Mouse (Mus musculus) embryonic facial prominence, embryonic 13.5 days (tissue): ENCODE data around the gene Katnb1. TPM values are rescaled to one million over a fixed set of nuclear protein-coding genes. Genes with fewer than 3 reads are reported as not detected.

Source experiments
- ATAC-seq: fragments of 200-750 bp; cut with Nextera tagmentation; 2 replicates; pipeline ENCODE4 v1.8.0; 2017; ENCODE audit warnings: low read depth; ENCODE audit not compliant: insufficient number of reproducible peaks, insufficient read depth, low FRiP score, low TSS enrichment
- H3K27ac ChIP-seq: fragments of 300-500 bp; sonication (generic); 2 replicates; pipeline ENCODE4 v1.5.1; 2015; ENCODE audit warnings: moderate library complexity, mild to moderate bottlenecking, inconsistent platforms
- H3K27me3 ChIP-seq: fragments of 300-500 bp; sonication (generic); 2 replicates; pipeline ENCODE4 v1.6.1; 2015; ENCODE audit warnings: mild to moderate bottlenecking, inconsistent platforms
- H3K36me3 ChIP-seq: fragments of 300-500 bp; sonication (generic); 2 replicates; pipeline ENCODE4 v1.6.1; 2015; ENCODE audit warnings: mild to moderate bottlenecking, inconsistent platforms
- H3K4me1 ChIP-seq: fragments of 300-500 bp; sonication (generic); 2 replicates; pipeline ENCODE4 v1.6.1; 2015; ENCODE audit warnings: inconsistent platforms
- H3K4me2 ChIP-seq: fragments of 300-500 bp; sonication (generic); 2 replicates; pipeline ENCODE4 v1.6.1; 2015; ENCODE audit warnings: moderate library complexity, mild to moderate bottlenecking, inconsistent platforms
- H3K4me3 ChIP-seq: fragments of 300-500 bp; sonication (generic); 2 replicates; pipeline ENCODE4 v1.5.1; 2015; ENCODE audit warnings: mild to moderate bottlenecking, inconsistent platforms
- H3K9ac ChIP-seq: fragments of 300-500 bp; sonication (generic); 2 replicates; pipeline ENCODE4 v1.6.1; 2015; ENCODE audit warnings: mild to moderate bottlenecking, inconsistent platforms
- H3K9me3 ChIP-seq: fragments of 300-500 bp; sonication (generic); 2 replicates; pipeline ENCODE4 v1.6.1; 2016; ENCODE audit warnings: inconsistent platforms
- WGBS: fragments of 180-500 bp; shearing (Covaris S2); methylation state at CpG from one replicate; pipeline ENCODE4 v1.1.7; 2015; ENCODE audit warnings: mixed read lengths; 5-methylcytosine and 5-hydroxymethylcytosine counted together
- polyA plus RNA-seq: library from polyadenylated mRNA; unstranded; fragments of >200 nt; fragmentation: Nextera tagmentation; extraction: Ambion mirVana; gene quantifications from 2 replicates; pipeline ENCODE4 v1.2.1, GENCODE M21; 2015

Katnb1 gene
- polyA plus RNA-seq, 1 experiment from 2014 or later = 24.7 TPM

- ATAC-seq = no peak
- no peaks in the 10 kb centered on the region for H3K9me3 ChIP-seq
- no peaks in the 10 kb centered on the region for H3K4me1 ChIP-seq
- 76% methylated on average over 6 of the region's 6 CpGs for WGBS
- no peaks in the 10 kb centered on the region for H3K36me3 ChIP-seq
- no peak overlapping the region for H3K9ac ChIP-seq
- H3K27ac ChIP-seq = no peak overlapping the region
- no peak overlapping the region for H3K4me3 ChIP-seq
- no peaks in the 10 kb centered on the region for H3K27me3 ChIP-seq
- H3K4me2 ChIP-seq = no peak overlapping the region
These were observed 22.3 kb upstream of the Katnb1 start for GRCm38 (mm10) chr8:95058661-95059060.

GRCm38 (mm10) chr8:95059812-95060533 lies 21.0 kb upstream of the Katnb1 start:
- WGBS = 72% methylated on average over 6 of the region's 6 CpGs
- Histone ChIP-seq H3K9ac (no peak overlapping the region), H3K36me3 (no peaks in the 10 kb centered on the region), H3K27ac (no peak overlapping the region), H3K27me3 (no peaks in the 10 kb centered on the region), H3K4me3 (no peak overlapping the region), H3K4me1 (no peaks in the 10 kb centered on the region), H3K9me3 (no peaks in the 10 kb centered on the region), H3K4me2 (no peak overlapping the region)
- no peak for ATAC-seq

GRCm38 (mm10) chr8:95064531-95064930 lies 16.5 kb upstream of the Katnb1 start:
- H3K27me3 ChIP-seq = no peaks in the 10 kb centered on the region
- H3K4me1 ChIP-seq = no peaks in the 10 kb centered on the region
- 87% methylated on average over 2 of the region's 2 CpGs for WGBS
- no peak overlapping the region for H3K9ac ChIP-seq
- H3K27ac ChIP-seq = no peak overlapping the region
- no peaks in the 10 kb centered on the region for H3K9me3 ChIP-seq
- H3K4me3 ChIP-seq = no peak overlapping the region
- no peak for ATAC-seq
- H3K4me2 ChIP-seq = no peak overlapping the region
- no peaks in the 10 kb centered on the region for H3K36me3 ChIP-seq

- 0 out of 2 replicates have a peak, but pooled peaks have one; percentile 3 for ATAC-seq
- 40% methylated on average over 3 of the region's 3 CpGs for whole genome bisulfite sequencing
These were observed 13.4 kb upstream of the Katnb1 start for GRCm38 (mm10) chr8:95067582-95067981.

GRCm38 (mm10) chr8:95075504-95075903 lies 5.5 kb upstream of the Katnb1 start:
- no peaks in the 10 kb centered on the region for H3K9me3 ChIP-seq
- H3K36me3 ChIP-seq = no peaks in the 10 kb centered on the region
- no peak overlapping the region for H3K9ac ChIP-seq
- no peak overlapping the region for H3K4me2 ChIP-seq
- H3K4me3 ChIP-seq = no peak overlapping the region
- peaks cover 4% of the 10 kb centered on the region; the same call in 1 of the 2 replicates for H3K27me3 ChIP-seq
- 72% methylated on average over 3 of the region's 3 CpGs for WGBS
- no peak for ATAC-seq
- no peak overlapping the region for H3K27ac ChIP-seq
- no peaks in the 10 kb centered on the region for H3K4me1 ChIP-seq

More at GRCm38 (mm10) chr8:95067582-95067981, 13.4 kb upstream of the Katnb1 start:
- H3K4me1 ChIP-seq = no peaks in the 10 kb centered on the region
- no peaks in the 10 kb centered on the region for H3K36me3 ChIP-seq
- H3K27ac ChIP-seq = no peak overlapping the region
- H3K9ac ChIP-seq = no peak overlapping the region
- no peaks in the 10 kb centered on the region for H3K9me3 ChIP-seq
- no peak overlapping the region for H3K4me3 ChIP-seq
- H3K4me2 ChIP-seq = no peak overlapping the region
- no peaks in the 10 kb centered on the region for H3K27me3 ChIP-seq

- no peaks in the 10 kb centered on the region for H3K9me3 ChIP-seq
- no peak overlapping the region for H3K27ac ChIP-seq
- no peaks in the 10 kb centered on the region for H3K36me3 ChIP-seq
- H3K27me3 ChIP-seq = peaks cover 4% of the 10 kb centered on the region; the same call in 1 of the 2 replicates
- no peak overlapping the region for H3K4me2 ChIP-seq
- no peak overlapping the region for H3K9ac ChIP-seq
- no peaks in the 10 kb centered on the region for H3K4me1 ChIP-seq
- no peak overlapping the region for H3K4me3 ChIP-seq
- WGBS = 80% methylated on average over 17 of the region's 17 CpGs
- no peak for ATAC-seq
These were observed 4.8 kb upstream of the Katnb1 start for GRCm38 (mm10) chr8:95076151-95076550.

- ATAC-seq = no peak
- H3K9me3 ChIP-seq = no peaks in the 10 kb centered on the region
- no peak overlapping the region for H3K9ac ChIP-seq
- no peaks in the 10 kb centered on the region for H3K36me3 ChIP-seq
- no peak overlapping the region for H3K4me2 ChIP-seq
- peaks cover 9% of the 10 kb centered on the region for H3K4me1 ChIP-seq
- no peak overlapping the region for H3K4me3 ChIP-seq
- no peak overlapping the region for H3K27ac ChIP-seq
- H3K27me3 ChIP-seq = peaks cover 4% of the 10 kb centered on the region; the same call in 1 of the 2 replicates
- WGBS = 76% methylated on average over 3 of the region's 3 CpGs
These were observed 2.9 kb upstream of the Katnb1 start for GRCm38 (mm10) chr8:95078055-95078454.

GRCm38 (mm10) chr8:95079305-95079704 lies 1.7 kb upstream of the Katnb1 start:
- H3K9ac ChIP-seq = no peak overlapping the region
- no peaks in the 10 kb centered on the region for H3K9me3 ChIP-seq
- peaks cover 7% of the 10 kb centered on the region; the same call in 1 of the 2 replicates for H3K36me3 ChIP-seq
- H3K27ac ChIP-seq = no peak overlapping the region
- H3K4me3 ChIP-seq = no peak overlapping the region
- ATAC-seq = no peak
- 84% methylated on average over 4 of the region's 4 CpGs for WGBS
- peaks cover 4% of the 10 kb centered on the region; the same call in 1 of the 2 replicates for H3K27me3 ChIP-seq
- H3K4me1 ChIP-seq = peaks cover 9% of the 10 kb centered on the region
- H3K4me2 ChIP-seq = no peak overlapping the region

- WGBS = 8% methylated on average over 11 of the region's 11 CpGs
- no peak for ATAC-seq
- Histone ChIP-seq H3K4me1 (peaks cover 9% of the 10 kb centered on the region), H3K9ac (peak overlapping the region; percentile 80), H3K4me2 (peak overlapping the region; percentile 92), H3K36me3 (peaks cover 24% of the 10 kb centered on the region), H3K9me3 (no peaks in the 10 kb centered on the region), H3K27ac (peak overlapping the region; percentile 67), H3K4me3 (peak overlapping the region; percentile 83), H3K27me3 (peaks cover 4% of the 10 kb centered on the region; the same call in 1 of the 2 replicates)
These were observed 664 bp downstream of the Katnb1 start for GRCm38 (mm10) chr8:95081650-95082049.

- H3K27ac ChIP-seq = no peak overlapping the region
- no peaks in the 10 kb centered on the region for H3K9me3 ChIP-seq
- H3K4me2 ChIP-seq = no peak overlapping the region
- no peaks in the 10 kb centered on the region for H3K27me3 ChIP-seq
- no peak for ATAC-seq
- no peak overlapping the region for H3K9ac ChIP-seq
- H3K36me3 ChIP-seq = peaks cover 46% of the 10 kb centered on the region
- 86% methylated on average over 4 of the region's 4 CpGs for WGBS
- no peak overlapping the region for H3K4me3 ChIP-seq
- H3K4me1 ChIP-seq = peaks cover 9% of the 10 kb centered on the region
These were observed 3.3 kb downstream of the Katnb1 start for GRCm38 (mm10) chr8:95084261-95084660.

- no peak overlapping the region for H3K4me2 ChIP-seq
- no peak overlapping the region for H3K4me3 ChIP-seq
- peaks cover 50% of the 10 kb centered on the region for H3K36me3 ChIP-seq
- peaks cover 9% of the 10 kb centered on the region for H3K4me1 ChIP-seq
- ATAC-seq = no peak
- no peaks in the 10 kb centered on the region for H3K27me3 ChIP-seq
- H3K9ac ChIP-seq = no peak overlapping the region
- WGBS = 76% methylated on average over 10 of the region's 10 CpGs
- H3K27ac ChIP-seq = no peak overlapping the region
- no peaks in the 10 kb centered on the region for H3K9me3 ChIP-seq
These were observed 3.9 kb downstream of the Katnb1 start for GRCm38 (mm10) chr8:95084744-95085431.
